Mouse (Mus musculus): ENCODE data around the gene Spire2.

GRCm38 (mm10) chr8:123373403-123374238 lies 41.1 kb downstream of the Spire2 start, which contains the start of gene Tcf25:
- TF ChIP-seq CTCF (IDR thresholded peaks at IDR 0.05; ENCODE audit: borderline replicate concordance, insufficient read depth, low read length) (no peak), POLR2A (IDR thresholded peaks at IDR 0.05; ENCODE audit: low read depth, low read length) (peak; percentile 86)
